Mouse (Mus musculus): ENCODE measurements around the gene Ctsk. TPM values are rescaled to one million over a fixed set of nuclear protein-coding genes. Genes with fewer than 3 reads are reported as not detected.

The Ctsk gene
- not detected in 2 replicates for polyA plus RNA-seq (2012)

- H3K9me3 ChIP-seq (ENCODE audit: control insufficient read depth, low read length), result no peaks in the 10 kb centered on the region
- no peak within 1 kb of the TSS for H3K4me3 ChIP-seq (replicated peaks)
- peaks cover 33% of the 10 kb centered on the region for H3K36me3 ChIP-seq (ENCODE audit: control insufficient read depth)
- peaks cover 5% of the 10 kb centered on the region for H3K27me3 ChIP-seq (ENCODE audit: control insufficient read depth)
- peaks cover 9% of the 10 kb centered on the region for H3K4me1 ChIP-seq (ENCODE audit: control insufficient read depth)
- no peak for TF ChIP-seq GATA1 (IDR thresholded peaks at IDR 0.05; ENCODE audit: low read length)
- TF ChIP-seq TAL1 (IDR thresholded peaks at IDR 0.05; ENCODE audit: low read length), result no peak
These were observed at the start of gene Ctsk for GRCm38 (mm10) chr3:95499024-95499423. TSS of gene Ctsk (plus strand) at chr3:95499256.

GRCm38 (mm10) chr3:95450408-95450807 is 48.6 kb upstream of the Ctsk start:
- Histone ChIP-seq H3K36me3 (ENCODE audit: control insufficient read depth) (peaks cover 81% of the 10 kb centered on the region), H3K27me3 (ENCODE audit: control insufficient read depth) (no peaks in the 10 kb centered on the region), H3K9me3 (ENCODE audit: control insufficient read depth, low read length) (no peaks in the 10 kb centered on the region), H3K4me3 (replicated peaks) (no peak overlapping the region), H3K4me1 (ENCODE audit: control insufficient read depth) (no peaks in the 10 kb centered on the region)
- TF ChIP-seq TAL1 (IDR thresholded peaks at IDR 0.05; ENCODE audit: low read length) (no peak), GATA1 (IDR thresholded peaks at IDR 0.05; ENCODE audit: low read length) (no peak)

GRCm38 (mm10) chr3:95450915-95451314 is 48.1 kb upstream of the Ctsk start:
- Histone ChIP-seq H3K27me3 (ENCODE audit: control insufficient read depth) (no peaks in the 10 kb centered on the region), H3K36me3 (ENCODE audit: control insufficient read depth) (peaks cover 79% of the 10 kb centered on the region), H3K9me3 (ENCODE audit: control insufficient read depth, low read length) (no peaks in the 10 kb centered on the region), H3K4me3 (replicated peaks) (no peak overlapping the region), H3K4me1 (ENCODE audit: control insufficient read depth) (no peaks in the 10 kb centered on the region; the same call in 1 of the 2 replicates)
- TF ChIP-seq TAL1 (IDR thresholded peaks at IDR 0.05; ENCODE audit: low read length) (no peak), GATA1 (IDR thresholded peaks at IDR 0.05; ENCODE audit: low read length) (no peak)

GRCm38 (mm10) chr3:95456367-95456766 is 42.7 kb upstream of the Ctsk start:
- Histone ChIP-seq H3K9me3 (ENCODE audit: control insufficient read depth, low read length) (no peaks in the 10 kb centered on the region), H3K27me3 (ENCODE audit: control insufficient read depth) (no peaks in the 10 kb centered on the region), H3K4me3 (replicated peaks) (no peak overlapping the region), H3K36me3 (ENCODE audit: control insufficient read depth) (peaks cover 90% of the 10 kb centered on the region), H3K4me1 (ENCODE audit: control insufficient read depth) (peaks cover 8% of the 10 kb centered on the region)
- TF ChIP-seq TAL1 (IDR thresholded peaks at IDR 0.05; ENCODE audit: low read length), result no peak

- no peaks in the 10 kb centered on the region for H3K9me3 ChIP-seq (ENCODE audit: control insufficient read depth, low read length)
- H3K27me3 ChIP-seq (ENCODE audit: control insufficient read depth), result no peaks in the 10 kb centered on the region
- H3K4me1 ChIP-seq (ENCODE audit: control insufficient read depth), result peaks cover 8% of the 10 kb centered on the region
- peaks cover 88% of the 10 kb centered on the region for H3K36me3 ChIP-seq (ENCODE audit: control insufficient read depth)
- H3K4me3 ChIP-seq (replicated peaks), result no peak overlapping the region
- TF ChIP-seq TAL1 (IDR thresholded peaks at IDR 0.05; ENCODE audit: low read length), result no peak
- TF ChIP-seq GATA1 (IDR thresholded peaks at IDR 0.05; ENCODE audit: low read length), result no peak
These were observed 41.3 kb upstream of the Ctsk start for GRCm38 (mm10) chr3:95457758-95458157.

GRCm38 (mm10) chr3:95459381-95459780 is 39.7 kb upstream of the Ctsk start:
- TF ChIP-seq TAL1 (IDR thresholded peaks at IDR 0.05; ENCODE audit: low read length), result no peak
- no peak for TF ChIP-seq GATA1 (IDR thresholded peaks at IDR 0.05; ENCODE audit: low read length)
- Histone ChIP-seq H3K4me1 (ENCODE audit: control insufficient read depth) (peaks cover 10% of the 10 kb centered on the region), H3K4me3 (replicated peaks) (no peak overlapping the region), H3K9me3 (ENCODE audit: control insufficient read depth, low read length) (no peaks in the 10 kb centered on the region), H3K27me3 (ENCODE audit: control insufficient read depth) (no peaks in the 10 kb centered on the region), H3K36me3 (ENCODE audit: control insufficient read depth) (peaks cover 84% of the 10 kb centered on the region)

- H3K4me1 ChIP-seq (ENCODE audit: control insufficient read depth), result peaks cover 4% of the 10 kb centered on the region
- no peaks in the 10 kb centered on the region for H3K27me3 ChIP-seq (ENCODE audit: control insufficient read depth)
- peaks cover 84% of the 10 kb centered on the region for H3K36me3 ChIP-seq (ENCODE audit: control insufficient read depth)
- no peak overlapping the region for H3K4me3 ChIP-seq (replicated peaks)
- no peaks in the 10 kb centered on the region for H3K9me3 ChIP-seq (ENCODE audit: control insufficient read depth, low read length)
- no peak for TF ChIP-seq TAL1 (IDR thresholded peaks at IDR 0.05; ENCODE audit: low read length)
- no peak for TF ChIP-seq GATA1 (IDR thresholded peaks at IDR 0.05; ENCODE audit: low read length)
These were observed 35.2 kb upstream of the Ctsk start for GRCm38 (mm10) chr3:95463852-95464251.

- TF ChIP-seq TAL1 (IDR thresholded peaks at IDR 0.05; ENCODE audit: low read length), result no peak
- peaks cover 97% of the 10 kb centered on the region for H3K36me3 ChIP-seq (ENCODE audit: control insufficient read depth)
- no peak overlapping the region for H3K4me3 ChIP-seq (replicated peaks)
- H3K27me3 ChIP-seq (ENCODE audit: control insufficient read depth), result no peaks in the 10 kb centered on the region
- H3K4me1 ChIP-seq (ENCODE audit: control insufficient read depth), result no peaks in the 10 kb centered on the region
- no peaks in the 10 kb centered on the region for H3K9me3 ChIP-seq (ENCODE audit: control insufficient read depth, low read length)
These were observed 20.1 kb upstream of the Ctsk start for GRCm38 (mm10) chr3:95478966-95479365.

- peaks cover 93% of the 10 kb centered on the region for H3K36me3 ChIP-seq (ENCODE audit: control insufficient read depth)
- H3K27me3 ChIP-seq (ENCODE audit: control insufficient read depth), result no peaks in the 10 kb centered on the region
- TF ChIP-seq TAL1 (IDR thresholded peaks at IDR 0.05; ENCODE audit: low read length) (no peak), GATA1 (IDR thresholded peaks at IDR 0.05; ENCODE audit: low read length) (no peak)
- H3K9me3 ChIP-seq (ENCODE audit: control insufficient read depth, low read length), result no peaks in the 10 kb centered on the region
- peaks cover 2% of the 10 kb centered on the region for H3K4me1 ChIP-seq (ENCODE audit: control insufficient read depth)
- H3K4me3 ChIP-seq (replicated peaks), result no peak overlapping the region
These were observed 12.6 kb upstream of the Ctsk start for GRCm38 (mm10) chr3:95486421-95486820.

GRCm38 (mm10) chr3:95488679-95489078 is 10.4 kb upstream of the Ctsk start:
- Histone ChIP-seq H3K36me3 (ENCODE audit: control insufficient read depth) (peaks cover 93% of the 10 kb centered on the region), H3K27me3 (ENCODE audit: control insufficient read depth) (no peaks in the 10 kb centered on the region), H3K4me3 (replicated peaks) (no peak overlapping the region), H3K4me1 (ENCODE audit: control insufficient read depth) (peaks cover 2% of the 10 kb centered on the region), H3K9me3 (ENCODE audit: control insufficient read depth, low read length) (no peaks in the 10 kb centered on the region)
- no peak for TF ChIP-seq GATA1 (IDR thresholded peaks at IDR 0.05; ENCODE audit: low read length)
- no peak for TF ChIP-seq TAL1 (IDR thresholded peaks at IDR 0.05; ENCODE audit: low read length)
